Mouse (Mus musculus) testis, adult 2 months (tissue): Measurements from ENCODE around the gene Pnkp. TPM values are rescaled to one million over a fixed set of nuclear protein-coding genes. Genes with fewer than 3 reads are reported as not detected.
"Not testable (repeated sequence)": the region's sequence is repeated elsewhere in the genome, so short reads cannot be mapped to it uniquely, and the experiment has no call there.

Experiments
- H3K27ac ChIP-seq: fragments of 200-500 bp; 2 replicates; pipeline ENCODE4 v1.5.1; 2012; ENCODE audit warnings: low read depth, low read length; ENCODE audit not compliant: control insufficient read depth, insufficient read depth
- H3K27me3 ChIP-seq: fragments of 200-500 bp; 2 replicates; pipeline ENCODE4 v1.6.1; 2012; ENCODE audit warnings: mild to moderate bottlenecking, low read length, moderate library complexity; ENCODE audit not compliant: control insufficient read depth, insufficient read depth
- H3K36me3 ChIP-seq: fragments of 200-500 bp; 2 replicates; pipeline ENCODE4 v1.6.1; 2012; ENCODE audit warnings: mild to moderate bottlenecking, low read length; ENCODE audit not compliant: control insufficient read depth, insufficient read depth
- H3K4me1 ChIP-seq: fragments of 200-500 bp; 2 replicates; pipeline ENCODE4 v1.6.1; 2012; ENCODE audit warnings: low read length; ENCODE audit not compliant: control insufficient read depth, insufficient read depth
- H3K4me3 ChIP-seq: fragments of 200-500 bp; 2 replicates; pipeline ENCODE4 v1.5.1; 2012; ENCODE audit warnings: low read depth, mild to moderate bottlenecking, low read length, moderate library complexity, mixed read lengths; ENCODE audit not compliant: control insufficient read depth
- CTCF ChIP-seq: fragments of 200-500 bp; IDR thresholded peaks from 2 replicates; pipeline ENCODE4 v1.5.1; 2012; ENCODE audit warnings: low read depth, mild to moderate bottlenecking, inconsistent platforms, low read length, moderate library complexity; ENCODE audit not compliant: control insufficient read depth, insufficient read depth, insufficient replicate concordance
- POLR2A ChIP-seq: fragments of 200-500 bp; IDR thresholded peaks from 2 replicates; pipeline ENCODE4 v1.6.1; 2012; ENCODE audit warnings: low read depth, mild to moderate bottlenecking, inconsistent platforms, low read length, moderate library complexity; ENCODE audit not compliant: control insufficient read depth
- polyA plus RNA-seq: library from polyadenylated mRNA; depleted of rRNA; stranded (reverse); fragments of >200 nt; gene quantifications from 2 replicates; pipeline ENCODE4 v1.2.3, GENCODE M21; 2012

The Pnkp gene
- polyA plus RNA-seq, 1 experiment, result 26.5 TPM

DNA sequence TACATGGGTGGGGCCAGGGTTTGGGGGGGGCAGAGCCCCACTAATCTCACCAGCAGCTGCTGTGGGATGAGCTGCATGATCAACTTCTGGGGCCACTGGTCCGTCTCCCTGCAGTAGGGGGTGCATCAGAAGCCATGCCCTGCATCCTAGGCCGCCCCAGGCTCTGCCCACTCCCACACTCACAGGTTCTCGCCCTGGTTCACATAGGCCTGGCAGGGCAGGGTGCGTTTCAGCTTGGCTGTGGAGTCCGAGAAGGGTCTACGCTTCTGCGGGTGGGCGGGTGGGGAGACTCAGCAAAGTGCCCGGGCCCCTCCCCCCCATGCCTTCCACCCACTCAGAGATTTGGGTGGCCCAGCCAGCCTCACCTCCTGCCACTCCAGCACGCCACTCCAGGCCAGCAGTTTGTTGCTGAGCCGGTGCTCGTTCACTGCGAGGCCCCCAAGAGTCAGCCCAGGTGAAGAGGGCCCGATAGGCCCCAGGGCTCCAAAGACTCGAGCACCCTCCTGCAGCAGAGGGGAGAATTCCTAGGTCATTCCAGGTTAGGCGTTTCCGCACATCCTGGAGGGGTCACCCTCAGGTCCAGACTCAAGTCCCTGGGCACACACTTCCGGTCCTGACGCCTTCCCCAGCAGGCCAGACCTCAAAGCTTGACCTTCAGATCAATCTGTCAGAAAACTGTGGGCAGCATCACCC, 10.2 kb downstream of the Pnkp start:
- peaks cover 23% of the 10 kb centered on the region for H3K4me1 ChIP-seq
- H3K4me3 ChIP-seq, result no peak overlapping the region
- TF ChIP-seq CTCF, result no peak
- TF ChIP-seq POLR2A, result no peak
- H3K27ac ChIP-seq, result no peak overlapping the region
- no peaks in the 10 kb centered on the region for H3K36me3 ChIP-seq
- no peaks in the 10 kb centered on the region for H3K27me3 ChIP-seq

GRCm38 (mm10) chr7:44867802-44868201, 10.9 kb downstream of the Pnkp start:
- Histone ChIP-seq H3K27ac (no peak overlapping the region), H3K27me3 (no peaks in the 10 kb centered on the region), H3K36me3 (no peaks in the 10 kb centered on the region), H3K4me3 (peak overlapping the region; percentile 28), H3K4me1 (peaks cover 23% of the 10 kb centered on the region)
- no peak for TF ChIP-seq CTCF
- TF ChIP-seq POLR2A, result no peak

- Histone ChIP-seq H3K4me1 (peaks cover 25% of the 10 kb centered on the region), H3K4me3 (peak overlapping the region; percentile 70), H3K36me3 (no peaks in the 10 kb centered on the region), H3K27me3 (no peaks in the 10 kb centered on the region), H3K27ac (peak overlapping the region; percentile 50; the same call in 1 of the 2 replicates)
- TF ChIP-seq CTCF, result no peak
- peak; percentile 44; the same call in 1 of the 2 replicates for TF ChIP-seq POLR2A
Observed at GRCm38 (mm10) chr7:44868465-44868864, 11.5 kb downstream of the Pnkp start.

DNA sequence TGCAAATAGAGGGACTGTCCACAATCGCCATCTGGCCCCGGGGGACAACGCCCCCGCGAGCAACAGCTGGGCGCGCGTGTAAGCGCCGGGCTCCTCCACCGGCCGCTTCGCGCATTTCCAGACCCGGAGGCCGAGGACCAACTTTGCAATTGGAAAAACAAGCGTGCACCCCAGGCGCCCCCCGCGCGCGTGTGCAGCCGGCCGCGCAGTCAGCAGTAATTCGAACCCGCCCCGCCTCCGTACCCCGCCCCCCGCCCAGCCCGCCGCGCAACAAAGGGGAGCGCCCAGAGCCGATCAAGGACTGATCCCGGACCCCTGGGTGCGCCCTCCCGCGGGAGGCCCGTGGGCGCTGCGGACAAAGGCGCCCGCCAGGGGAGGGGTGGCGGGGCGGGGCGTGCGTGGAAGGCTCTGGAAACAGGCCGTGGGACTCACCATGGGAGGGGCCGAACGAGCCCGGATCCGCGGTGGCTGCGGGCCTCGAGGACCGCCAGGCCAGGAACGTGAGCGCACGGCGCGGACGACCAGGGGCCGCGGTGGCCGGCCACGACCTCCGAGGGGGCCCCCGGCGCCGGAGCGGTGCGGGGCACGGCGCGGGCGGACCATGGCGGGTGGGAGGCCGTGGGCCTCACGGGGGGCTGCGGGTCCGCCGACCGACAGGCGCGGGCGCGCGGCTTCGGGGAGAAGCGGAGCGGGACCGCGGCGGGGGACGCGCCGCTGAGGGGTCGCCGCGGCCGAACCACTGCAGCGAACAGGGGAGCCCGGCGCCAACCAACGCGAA, 12.2 kb downstream of the Pnkp start:
- peak overlapping the region; percentile 90 for H3K27ac ChIP-seq
- no peak; the same call in 1 of the 2 replicates for TF ChIP-seq POLR2A
- TF ChIP-seq CTCF, result no peak
- no peaks in the 10 kb centered on the region for H3K27me3 ChIP-seq
- no peaks in the 10 kb centered on the region for H3K36me3 ChIP-seq
- peak overlapping the region; percentile 89 for H3K4me3 ChIP-seq
- peaks cover 25% of the 10 kb centered on the region for H3K4me1 ChIP-seq

DNA sequence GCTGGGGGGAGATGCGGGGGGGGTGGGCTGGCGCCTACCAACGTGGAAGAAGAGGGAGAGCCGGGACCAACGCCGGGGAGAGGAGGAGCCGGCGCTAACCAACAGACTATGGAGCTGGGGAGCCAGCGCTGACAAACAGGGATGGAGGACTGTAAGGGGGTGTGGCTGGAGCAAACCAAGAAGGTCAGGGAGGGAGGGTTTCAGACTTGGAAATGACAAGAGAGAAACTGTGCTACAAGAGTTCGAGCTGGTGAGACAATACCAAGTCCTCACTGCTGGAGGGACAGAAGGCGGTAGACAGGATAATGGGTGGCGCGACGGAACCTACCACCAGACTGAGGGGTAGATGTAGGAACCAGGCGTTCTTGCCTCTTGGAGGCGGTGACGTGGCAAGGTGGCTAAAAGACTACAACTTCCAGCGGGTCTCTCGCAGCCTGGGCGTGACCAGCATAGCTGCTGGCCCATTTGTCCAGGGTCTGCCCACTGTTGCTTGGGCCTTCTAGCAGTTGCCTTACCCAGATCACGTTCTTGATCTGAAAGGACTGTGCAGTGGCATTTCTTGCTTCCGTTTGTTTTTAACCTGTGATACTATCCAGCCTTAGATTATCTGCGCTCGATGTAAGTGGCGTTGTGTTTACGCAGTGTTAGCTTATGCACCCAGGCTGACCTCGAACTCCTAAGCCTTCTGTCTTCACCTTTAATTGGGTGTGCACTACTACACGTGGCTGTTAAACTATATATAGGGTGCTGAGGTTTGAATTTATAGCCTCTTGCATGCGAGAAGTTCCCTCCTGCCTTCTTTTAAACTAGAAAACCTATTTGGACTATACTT, 13.0 kb downstream of the Pnkp start, which contains the start of gene Ptov1:
Gene Ptov1 (minus strand): TSS at position 92 of the 832 bp plus-strand sequence.
- Histone ChIP-seq H3K27ac (peak within 1 kb of the TSS; percentile 90), H3K27me3 (no peaks in the 10 kb centered on the region), H3K4me3 (peak within 1 kb of the TSS; percentile 89), H3K4me1 (peaks cover 21% of the 10 kb centered on the region), H3K36me3 (no peaks in the 10 kb centered on the region)
- TF ChIP-seq CTCF (no peak), POLR2A (peak; percentile 62)

GRCm38 (mm10) chr7:44870614-44871013, 13.7 kb downstream of the Pnkp start:
- Histone ChIP-seq H3K4me3 (no peak overlapping the region), H3K27me3 (no peaks in the 10 kb centered on the region), H3K4me1 (peaks cover 17% of the 10 kb centered on the region), H3K27ac (peak overlapping the region; percentile 78; the same call in 1 of the 2 replicates), H3K36me3 (no peaks in the 10 kb centered on the region)
- TF ChIP-seq POLR2A, result no peak
- TF ChIP-seq CTCF, result no peak

- H3K27me3 ChIP-seq, result no peaks in the 10 kb centered on the region
- no peak overlapping the region for H3K4me3 ChIP-seq
- H3K4me1 ChIP-seq, result peaks cover 16% of the 10 kb centered on the region
- H3K27ac ChIP-seq, result peak overlapping the region; percentile 21; the same call in 1 of the 2 replicates
- H3K36me3 ChIP-seq, result no peaks in the 10 kb centered on the region
- TF ChIP-seq CTCF (no peak), POLR2A (no peak)
Observed at GRCm38 (mm10) chr7:44871181-44871580, 14.2 kb downstream of the Pnkp start.

DNA sequence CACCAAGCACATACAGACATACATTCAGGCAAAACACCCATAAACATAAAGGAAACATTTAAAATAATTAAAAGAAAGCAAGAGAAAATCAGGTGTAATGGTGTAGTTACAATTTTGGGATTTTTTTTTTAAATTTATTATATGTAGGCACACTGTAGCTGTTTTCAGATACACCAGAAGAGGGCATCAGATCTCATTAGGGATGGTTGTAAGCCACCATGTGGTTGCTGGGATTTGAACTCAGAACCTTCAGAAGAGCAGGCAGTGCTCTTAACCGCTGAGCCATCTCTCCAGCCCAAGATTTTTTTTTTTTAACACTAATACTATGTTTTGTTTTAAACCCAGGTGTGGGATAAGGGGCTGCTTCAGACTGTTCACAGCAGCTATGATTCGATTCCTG, 14.8 kb downstream of the Pnkp start:
- not testable (repeated sequence) for H3K27me3 ChIP-seq, H3K36me3 ChIP-seq, H3K4me3 ChIP-seq, H3K27ac ChIP-seq
- H3K4me1 ChIP-seq, result peaks cover 13% of the 10 kb centered on the region
